Mouse (Mus musculus) embryonic facial prominence, embryonic 14.5 days (tissue): Measurements from ENCODE around the gene Vps54. TPM values are rescaled to one million over a fixed set of nuclear protein-coding genes. Genes with fewer than 3 reads are reported as not detected.

Experiments used
- ATAC-seq: fragments of 200-750 bp; cut with Nextera tagmentation; 2 replicates; pipeline ENCODE4 v1.8.0; 2017; ENCODE audit warnings: low read depth, moderate number of reproducible peaks, moderate TSS enrichment
- DNase-seq: peaks from one replicate; pipeline ENCODE4 v3.0.0-alpha.2; 2015; ENCODE audit warnings: low spot score
- H3K27ac ChIP-seq: fragments of 300-500 bp; sonication (generic); replicated peaks from 2 replicates; pipeline ENCODE4 v1.5.1; 2014; ENCODE audit warnings: low read depth, mild to moderate bottlenecking, low read length, moderate library complexity
- H3K27me3 ChIP-seq: fragments of 300-500 bp; sonication (generic); replicated peaks from 2 replicates; pipeline ENCODE4 v1.6.1; 2014; ENCODE audit warnings: low read length; ENCODE audit not compliant: control insufficient read depth, insufficient read depth
- H3K36me3 ChIP-seq: fragments of 300-500 bp; sonication (generic); 2 replicates; pipeline ENCODE4 v1.6.1; 2014; ENCODE audit warnings: low read length, mixed read lengths; ENCODE audit not compliant: control insufficient read depth, insufficient read depth
- H3K4me1 ChIP-seq: fragments of 300-500 bp; sonication (generic); 2 replicates; pipeline ENCODE4 v1.6.1; 2014; ENCODE audit warnings: antibody characterized with exemption, low read length; ENCODE audit not compliant: control insufficient read depth, insufficient read depth
- H3K4me2 ChIP-seq: fragments of 300-500 bp; sonication (generic); 2 replicates; pipeline ENCODE4 v1.6.1; 2014; ENCODE audit warnings: low read depth, mild to moderate bottlenecking, low read length, moderate library complexity, mixed read lengths
- H3K4me3 ChIP-seq: fragments of 300-500 bp; sonication (generic); 2 replicates; pipeline ENCODE4 v1.5.1; 2014; ENCODE audit warnings: low read depth, mild to moderate bottlenecking, low read length
- H3K9ac ChIP-seq: fragments of 300-500 bp; sonication (generic); 2 replicates; pipeline ENCODE4 v1.6.1; 2014; ENCODE audit warnings: low read depth, mild to moderate bottlenecking, low read length, moderate library complexity, mixed read lengths
- H3K9me3 ChIP-seq: fragments of 300-500 bp; sonication (generic); 2 replicates; pipeline ENCODE4 v1.6.1; 2016; ENCODE audit warnings: low read length; ENCODE audit not compliant: control insufficient read depth
- WGBS: fragments of 180-500 bp; shearing (Covaris S2); extraction: QIAGEN DNeasy Blood & Tissue Kit; methylation state at CpG from one replicate; pipeline ENCODE4 v1.1.7; 2014; 5-methylcytosine and 5-hydroxymethylcytosine counted together
- polyA plus RNA-seq: library from polyadenylated mRNA; unstranded; fragments of >200 nt; fragmentation: Nextera tagmentation; extraction: Ambion mirVana; gene quantifications from 2 replicates; pipeline ENCODE4 v1.2.1, GENCODE M21; 2014

The Vps54 gene
- polyA plus RNA-seq, 1 experiment from 2014 or later, result 15.9 TPM

DNA sequence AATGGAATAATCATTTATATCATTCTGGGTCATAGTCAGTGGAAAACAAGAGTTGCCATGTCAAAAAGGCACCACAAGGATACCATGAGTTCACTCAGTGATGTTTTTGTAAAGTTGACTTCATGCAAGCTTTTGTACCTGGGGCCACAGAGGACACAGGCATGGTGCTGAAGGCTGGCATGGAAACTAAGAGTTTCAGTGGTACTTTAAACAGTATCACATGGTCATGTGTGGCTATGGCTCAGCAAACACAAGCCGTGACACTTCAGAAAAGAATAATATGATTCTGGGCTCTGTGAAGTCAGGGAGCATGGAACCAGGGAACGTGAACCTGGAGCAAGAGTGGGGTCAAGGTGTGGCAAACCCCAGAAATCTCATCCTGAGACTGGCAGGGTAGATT, 17.7 kb upstream of the Vps54 start:
- Histone ChIP-seq H3K4me3 (no peak overlapping the region), H3K4me1 (no peaks in the 10 kb centered on the region)
- 83% methylated on average over 2 of the region's 2 CpGs for WGBS

DNA sequence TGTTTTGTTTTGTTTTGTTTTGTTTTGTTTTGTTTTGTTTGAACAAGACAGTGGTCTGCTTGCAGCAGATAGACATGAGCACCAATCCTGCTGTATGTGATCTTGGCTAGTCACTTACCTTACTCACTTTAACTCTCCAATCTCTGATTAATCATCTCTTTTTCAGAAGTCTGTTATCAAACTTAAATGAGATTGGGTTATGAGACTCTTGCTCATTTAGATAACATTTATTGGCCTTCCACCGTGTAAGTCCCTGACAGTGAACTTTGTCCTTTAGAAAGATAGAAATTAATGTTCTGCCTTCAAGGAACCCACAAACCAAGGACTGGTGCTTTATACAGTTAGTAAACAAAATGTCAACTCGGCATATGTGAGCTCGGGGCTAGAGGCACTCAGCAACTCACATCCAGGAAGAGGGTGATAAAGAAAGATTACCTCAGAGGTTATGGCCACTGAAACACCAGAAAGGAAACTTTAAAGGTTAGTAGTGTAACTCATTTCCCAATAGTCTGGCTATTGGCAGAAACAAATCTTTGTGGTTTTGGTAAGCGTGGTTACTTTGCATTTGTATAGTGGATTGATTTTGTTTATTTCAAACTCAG, 16.4 kb upstream of the Vps54 start:
- WGBS, result 74% methylated on average over 4 of the region's 4 CpGs
- no peak for DNase-seq
- no peak overlapping the region for H3K27ac ChIP-seq
- no peaks in the 10 kb centered on the region for H3K27me3 ChIP-seq
- H3K9me3 ChIP-seq, result no peaks in the 10 kb centered on the region
- no peaks in the 10 kb centered on the region for H3K36me3 ChIP-seq
- ATAC-seq, result no peak
- no peaks in the 10 kb centered on the region for H3K4me1 ChIP-seq
- H3K4me3 ChIP-seq, result no peak overlapping the region
- H3K4me2 ChIP-seq, result no peak overlapping the region
- H3K9ac ChIP-seq, result no peak overlapping the region

More for the DNA sequence above, 17.7 kb upstream of the Vps54 start:
- Histone ChIP-seq H3K27me3 (no peaks in the 10 kb centered on the region), H3K4me2 (no peak overlapping the region), H3K27ac (no peak overlapping the region), H3K36me3 (no peaks in the 10 kb centered on the region), H3K9me3 (no peaks in the 10 kb centered on the region), H3K9ac (no peak overlapping the region)
- DNase-seq (no peak), ATAC-seq (no peak)

DNA sequence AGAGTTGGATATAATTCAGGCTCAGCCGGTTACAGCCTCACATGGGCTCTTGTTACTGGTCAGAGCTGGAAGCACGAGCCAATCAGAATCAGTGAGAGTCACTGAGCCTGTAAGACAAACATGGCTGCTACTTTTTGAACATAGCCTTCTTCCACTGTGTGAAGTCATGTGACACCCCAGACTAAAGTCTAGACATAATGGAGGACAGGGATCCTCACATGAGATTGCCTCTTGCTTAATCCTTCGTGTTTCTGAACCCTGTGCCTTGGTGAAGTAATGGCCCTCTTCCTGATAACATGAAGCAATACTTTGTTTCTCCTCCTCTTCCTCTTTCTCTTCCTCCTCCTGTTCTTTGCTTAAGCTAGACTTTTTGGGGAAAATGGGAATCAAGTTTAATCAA, 15.5 kb upstream of the Vps54 start:
- WGBS, result 80% methylated on average over 3 of the region's 3 CpGs
- H3K4me1 ChIP-seq, result no peaks in the 10 kb centered on the region
- H3K27ac ChIP-seq, result no peak overlapping the region
- ATAC-seq (no peak), DNase-seq (no peak)
- H3K4me2 ChIP-seq, result no peak overlapping the region
- H3K36me3 ChIP-seq, result no peaks in the 10 kb centered on the region
- H3K9ac ChIP-seq, result no peak overlapping the region
- H3K4me3 ChIP-seq, result no peak overlapping the region
- H3K27me3 ChIP-seq, result no peaks in the 10 kb centered on the region
- H3K9me3 ChIP-seq, result no peaks in the 10 kb centered on the region

DNA sequence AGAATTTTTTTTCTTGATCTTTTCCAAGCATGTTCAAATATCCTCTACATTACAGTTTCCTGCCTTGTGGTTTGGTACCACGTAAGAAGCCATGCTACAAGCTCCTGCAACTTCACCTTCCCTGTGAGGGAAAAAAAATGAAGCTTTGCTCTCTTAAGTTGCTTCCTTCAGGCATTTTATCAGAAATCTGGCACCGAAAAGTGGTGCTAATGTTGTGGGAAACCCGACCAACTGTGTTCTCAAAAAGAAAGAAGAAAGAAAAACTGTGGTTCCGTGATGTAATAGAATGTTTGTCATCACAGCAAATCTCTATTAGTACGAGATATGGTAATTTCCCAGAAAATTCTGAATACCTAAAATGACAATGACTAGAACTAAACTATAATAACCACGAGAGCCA, 15.0 kb upstream of the Vps54 start:
- Histone ChIP-seq H3K4me3 (no peak overlapping the region), H3K9me3 (no peaks in the 10 kb centered on the region), H3K4me1 (no peaks in the 10 kb centered on the region), H3K27me3 (no peaks in the 10 kb centered on the region), H3K27ac (no peak overlapping the region), H3K36me3 (no peaks in the 10 kb centered on the region), H3K9ac (no peak overlapping the region), H3K4me2 (no peak overlapping the region)
- DNase-seq (no peak), ATAC-seq (no peak)
- WGBS, result 76% methylated on average over 6 of the region's 6 CpGs

- Histone ChIP-seq H3K36me3 (no peaks in the 10 kb centered on the region), H3K4me1 (no peaks in the 10 kb centered on the region), H3K4me3 (no peak overlapping the region), H3K4me2 (no peak overlapping the region), H3K9ac (no peak overlapping the region), H3K27me3 (no peaks in the 10 kb centered on the region), H3K9me3 (no peaks in the 10 kb centered on the region), H3K27ac (no peak overlapping the region)
- ATAC-seq, result no peak
- DNase-seq, result no peak
Observed at GRCm38 (mm10) chr11:21224446-21224845, 14.6 kb upstream of the Vps54 start.

GRCm38 (mm10) chr11:21224983-21225382, 14.1 kb upstream of the Vps54 start:
- no peaks in the 10 kb centered on the region for H3K9me3 ChIP-seq
- H3K9ac ChIP-seq, result no peak overlapping the region
- H3K36me3 ChIP-seq, result no peaks in the 10 kb centered on the region
- DNase-seq (no peak), ATAC-seq (no peak)
- no peak overlapping the region for H3K4me2 ChIP-seq
- no peak overlapping the region for H3K4me3 ChIP-seq
- no peaks in the 10 kb centered on the region for H3K4me1 ChIP-seq
- no peaks in the 10 kb centered on the region for H3K27me3 ChIP-seq
- no peak overlapping the region for H3K27ac ChIP-seq

DNA sequence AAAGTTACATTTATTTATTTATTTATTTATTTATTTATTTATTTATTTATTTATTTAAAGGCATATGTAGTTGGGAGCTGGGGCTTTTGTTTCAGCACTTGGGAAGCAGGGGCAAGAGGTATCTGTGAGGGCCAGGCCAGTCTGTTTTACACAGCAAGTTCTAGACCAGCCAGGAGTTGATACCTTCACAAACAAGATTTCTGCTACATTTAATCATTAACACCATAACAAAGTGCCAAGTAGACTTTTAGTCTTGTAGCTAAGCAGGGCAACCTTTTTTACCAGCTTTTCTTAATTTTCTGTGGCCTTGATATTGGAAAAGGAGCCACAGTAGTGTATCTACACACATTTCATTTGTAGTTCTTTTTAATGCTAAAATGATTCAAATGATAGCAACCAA, 3.7 kb upstream of the Vps54 start:
- H3K9me3 ChIP-seq, result peaks cover 5% of the 10 kb centered on the region; the same call in 1 of the 2 replicates
- H3K27ac ChIP-seq, result no peak overlapping the region
- ATAC-seq, result no peak
- peaks cover 5% of the 10 kb centered on the region; the same call in 1 of the 2 replicates for H3K4me1 ChIP-seq
- H3K4me3 ChIP-seq, result no peak overlapping the region
- H3K4me2 ChIP-seq, result no peak overlapping the region
- H3K36me3 ChIP-seq, result no peaks in the 10 kb centered on the region
- no peak overlapping the region for H3K9ac ChIP-seq
- DNase-seq, result no peak
- H3K27me3 ChIP-seq, result no peaks in the 10 kb centered on the region

GRCm38 (mm10) chr11:21235821-21236220, 3.3 kb upstream of the Vps54 start:
- 43% methylated on average over 2 of the region's 2 CpGs for WGBS
- H3K4me1 ChIP-seq, result peaks cover 7% of the 10 kb centered on the region; the same call in 1 of the 2 replicates
- DNase-seq, result peak; percentile 73
- no peak overlapping the region for H3K4me3 ChIP-seq
- no peaks in the 10 kb centered on the region for H3K36me3 ChIP-seq
- H3K4me2 ChIP-seq, result no peak overlapping the region
- ATAC-seq, result no peak
- no peaks in the 10 kb centered on the region for H3K27me3 ChIP-seq
- H3K27ac ChIP-seq, result no peak overlapping the region
- H3K9me3 ChIP-seq, result peaks cover 5% of the 10 kb centered on the region; the same call in 1 of the 2 replicates
- no peak overlapping the region for H3K9ac ChIP-seq

DNA sequence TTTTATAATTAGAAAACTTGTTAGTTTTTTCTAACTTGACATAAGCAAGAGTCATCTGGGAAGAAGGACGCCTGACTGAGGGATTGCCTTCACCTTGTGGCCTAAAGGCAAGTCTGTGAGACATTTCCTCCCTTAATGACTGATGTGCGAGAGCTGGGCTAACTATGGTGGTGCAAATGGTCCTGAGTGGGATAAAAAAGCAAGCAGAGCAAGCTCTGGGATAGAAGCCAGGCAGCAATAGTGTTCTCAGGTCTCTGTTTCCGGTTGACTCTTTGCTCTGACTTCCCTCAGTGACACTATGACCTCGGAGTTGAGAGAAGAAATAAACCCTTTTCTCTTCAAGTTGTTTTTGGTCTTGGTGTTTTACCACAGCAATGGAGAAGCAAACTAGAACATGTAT, 2.1 kb upstream of the Vps54 start:
- Histone ChIP-seq H3K9me3 (no peaks in the 10 kb centered on the region), H3K9ac (no peak overlapping the region), H3K4me2 (no peak overlapping the region), H3K27me3 (no peaks in the 10 kb centered on the region), H3K4me3 (no peak overlapping the region), H3K4me1 (peaks cover 15% of the 10 kb centered on the region), H3K36me3 (no peaks in the 10 kb centered on the region), H3K27ac (no peak overlapping the region)
- no peak for ATAC-seq
- DNase-seq, result no peak
- WGBS, result 65% methylated on average over 4 of the region's 4 CpGs
